Mouse (Mus musculus) thymus, adult 2 months (tissue): ENCODE data around the gene Fry. TPM values are rescaled to one million over a fixed set of nuclear protein-coding genes. Genes with fewer than 3 reads are reported as not detected.

ENCODE experiments used
- DNase-seq: peaks from one replicate; pipeline ENCODE4 v3.0.0; 2021
- H3K27ac ChIP-seq: fragments of 200-500 bp; 2 replicates; pipeline ENCODE4 v1.5.1; 2012; ENCODE audit warnings: low read length, control low read depth; ENCODE audit not compliant: control insufficient read depth, insufficient read depth
- H3K27me3 ChIP-seq: fragments of 200-500 bp; 2 replicates; pipeline ENCODE4 v1.6.1; 2012; ENCODE audit warnings: mild to moderate bottlenecking, low read length, moderate library complexity, mixed read lengths; ENCODE audit not compliant: control insufficient read depth, insufficient read depth
- H3K36me3 ChIP-seq: fragments of 200-500 bp; 2 replicates; pipeline ENCODE4 v1.6.1; 2012; ENCODE audit warnings: mild to moderate bottlenecking, low read length, moderate library complexity; ENCODE audit not compliant: control insufficient read depth, insufficient read depth
- H3K4me1 ChIP-seq: fragments of 200-500 bp; replicated peaks from 2 replicates; pipeline ENCODE4 v1.6.1; 2012; ENCODE audit warnings: low read length; ENCODE audit not compliant: control insufficient read depth, insufficient read depth
- H3K4me3 ChIP-seq: fragments of 200-500 bp; 2 replicates; pipeline ENCODE4 v1.5.1; 2012; ENCODE audit warnings: mild to moderate bottlenecking, low read length, control low read depth, moderate library complexity; ENCODE audit not compliant: control insufficient read depth, insufficient read depth
- CTCF ChIP-seq: fragments of 200-500 bp; IDR thresholded peaks from 2 replicates; pipeline ENCODE4 v1.5.1; 2012; ENCODE audit warnings: mild to moderate bottlenecking, control low read depth, low read length, moderate library complexity, borderline replicate concordance; ENCODE audit not compliant: control insufficient read depth, poor library complexity, insufficient read depth; ENCODE audit errors: extremely low read depth
- POLR2A ChIP-seq: fragments of 200-500 bp; IDR thresholded peaks from 2 replicates; pipeline ENCODE4 v1.6.1; 2012; ENCODE audit warnings: mild to moderate bottlenecking, low read length, control low read depth, moderate library complexity; ENCODE audit not compliant: control insufficient read depth, poor library complexity, insufficient read depth; ENCODE audit errors: extremely low read depth
- WGBS: fragments of 180-500 bp; shearing (Covaris S2); methylation state at CpG from one replicate; pipeline ENCODE4 v1.1.7; 2018; 5-methylcytosine and 5-hydroxymethylcytosine counted together
- polyA plus RNA-seq: library from polyadenylated mRNA; depleted of rRNA; stranded (reverse); fragments of >200 nt; gene quantifications from 2 replicates; pipeline ENCODE4 v1.2.3, GENCODE M21; 2012

Fry gene
- polyA plus RNA-seq, 1 experiment = 9.8 TPM

DNA sequence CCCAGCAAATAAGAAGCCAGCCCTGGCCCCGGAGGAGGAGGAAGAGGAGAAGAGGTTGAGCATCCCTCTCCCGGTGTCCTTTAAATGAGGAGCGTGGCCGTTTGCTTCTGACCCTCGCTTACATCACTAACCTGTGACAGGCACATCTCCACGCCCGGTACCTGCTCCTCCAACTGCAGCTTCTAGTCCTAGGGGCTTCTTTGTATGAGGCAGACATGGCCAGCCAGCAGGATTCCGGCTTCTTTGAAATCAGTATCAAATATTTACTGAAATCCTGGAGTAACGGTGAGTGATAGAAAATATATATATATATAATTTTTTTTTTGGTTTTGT lies 141.6 kb downstream of the Fry start:
- Histone ChIP-seq H3K4me1 (peaks cover 9% of the 10 kb centered on the region; the same call in 1 of the 2 replicates), H3K27me3 (no peaks in the 10 kb centered on the region), H3K27ac (no peak overlapping the region), H3K36me3 (no peaks in the 10 kb centered on the region), H3K4me3 (no peak overlapping the region)
- TF ChIP-seq POLR2A = no peak
- no peak for TF ChIP-seq CTCF
- WGBS = 64% methylated on average over 9 of the region's 9 CpGs
- no peak for DNase-seq

DNA sequence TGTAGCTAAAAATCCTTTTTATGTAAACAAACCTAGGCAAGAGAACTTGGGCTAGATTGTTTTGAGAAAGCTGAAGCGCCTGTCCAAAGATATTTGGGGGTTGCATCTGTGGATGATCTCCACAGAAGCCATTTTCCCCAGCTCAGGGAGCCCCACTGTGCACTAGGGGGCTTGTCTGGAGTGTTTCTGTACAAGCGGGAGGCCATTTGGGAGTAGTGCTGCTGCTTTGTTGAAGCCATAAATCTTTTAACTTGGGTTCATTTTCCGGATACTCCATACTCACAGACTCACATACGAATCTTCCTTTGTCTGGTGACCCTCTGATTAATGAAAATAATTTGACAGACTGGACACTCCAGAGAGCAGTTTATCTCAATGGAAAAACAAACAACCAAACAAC lies 142.9 kb downstream of the Fry start:
- no peak for TF ChIP-seq POLR2A
- TF ChIP-seq CTCF = no peak
- WGBS = 94% methylated on average over 4 of the region's 4 CpGs
- Histone ChIP-seq H3K4me3 (no peak overlapping the region), H3K27ac (no peak overlapping the region), H3K27me3 (no peaks in the 10 kb centered on the region), H3K36me3 (no peaks in the 10 kb centered on the region), H3K4me1 (peaks cover 9% of the 10 kb centered on the region; the same call in 1 of the 2 replicates)
- DNase-seq = no peak

DNA sequence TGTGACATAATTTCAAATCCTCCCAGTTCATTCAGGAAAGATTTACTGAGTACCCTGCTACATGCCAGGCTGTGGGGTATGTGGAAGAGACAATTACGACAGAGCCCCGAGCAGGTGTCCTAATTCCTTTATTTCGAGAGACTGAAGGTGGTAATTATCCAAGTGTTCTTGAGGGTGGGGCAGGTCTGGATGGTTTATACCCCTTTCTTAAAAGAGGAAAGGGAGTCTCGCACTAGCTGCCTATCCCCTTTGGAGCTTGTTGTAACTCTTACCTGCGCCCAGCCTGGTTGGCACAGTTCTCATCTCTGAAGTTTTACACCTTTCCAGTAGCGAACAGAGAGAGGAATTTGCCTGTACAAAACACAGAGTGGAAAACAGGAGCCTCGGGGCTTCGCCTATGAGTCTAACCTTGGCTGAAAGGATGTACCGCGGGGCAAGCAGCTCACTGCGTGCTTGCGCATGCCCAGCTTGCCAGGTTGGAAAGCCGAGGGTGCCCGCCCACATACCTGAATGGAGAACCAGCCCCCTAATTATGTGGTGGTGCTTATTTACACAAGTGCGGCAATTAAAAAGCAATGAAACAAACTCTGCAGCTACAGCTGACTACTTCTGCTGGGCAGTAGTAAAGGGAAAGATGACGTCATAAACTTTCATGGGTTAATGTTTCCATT lies 143.7 kb downstream of the Fry start:
- TF ChIP-seq CTCF (no peak), POLR2A (no peak)
- H3K4me3 ChIP-seq = no peak overlapping the region
- H3K27me3 ChIP-seq = no peaks in the 10 kb centered on the region
- no peak overlapping the region for H3K27ac ChIP-seq
- no peaks in the 10 kb centered on the region for H3K36me3 ChIP-seq
- 86% methylated on average over 16 of the region's 16 CpGs for WGBS
- H3K4me1 ChIP-seq = peaks cover 9% of the 10 kb centered on the region; the same call in 1 of the 2 replicates
- DNase-seq = no peak

DNA sequence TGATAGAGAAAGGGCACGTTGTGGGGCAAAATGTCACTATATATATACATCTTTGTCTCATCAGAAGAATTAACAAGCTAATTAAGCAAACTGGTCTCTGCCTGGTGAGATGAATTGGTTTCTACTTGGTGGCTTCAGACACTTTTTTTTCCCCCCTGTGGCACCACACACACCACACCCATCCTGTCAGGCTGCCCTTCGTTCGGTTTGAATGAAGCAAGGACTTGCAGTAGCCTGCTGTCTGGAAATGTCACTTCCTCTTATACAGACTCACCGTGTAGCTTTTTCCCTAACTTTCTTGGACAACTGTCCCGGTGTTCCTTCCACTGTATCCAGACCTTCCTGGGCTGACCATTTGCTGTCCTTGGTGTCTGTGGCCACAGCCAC lies 144.3 kb downstream of the Fry start:
- 20% methylated on average over 5 of the region's 5 CpGs for WGBS
- DNase-seq = no peak

DNA sequence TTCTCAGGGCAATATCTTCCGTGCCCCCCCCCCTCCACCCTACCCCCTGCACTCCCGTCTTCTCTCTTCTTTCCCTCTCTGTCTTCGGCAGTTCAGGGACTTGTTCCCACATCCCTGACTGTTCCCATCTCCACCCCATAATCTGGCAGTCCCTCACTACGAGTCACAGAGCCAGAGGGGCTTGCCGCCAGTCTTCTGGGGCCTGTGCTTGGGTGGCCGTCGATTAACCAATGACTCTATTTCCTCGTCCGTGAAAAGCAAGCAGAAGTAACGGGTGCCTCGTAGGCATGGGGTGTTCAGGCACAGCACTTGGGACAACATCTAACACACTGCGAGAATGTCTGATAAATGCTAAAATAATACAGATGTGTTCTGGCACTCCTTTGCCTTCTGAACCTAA lies 144.7 kb downstream of the Fry start:
- Histone ChIP-seq H3K27me3 (no peaks in the 10 kb centered on the region), H3K27ac (no peak overlapping the region), H3K4me3 (no peak overlapping the region), H3K4me1 (peaks cover 9% of the 10 kb centered on the region; the same call in 1 of the 2 replicates), H3K36me3 (no peaks in the 10 kb centered on the region)
- TF ChIP-seq POLR2A = no peak
- no peak for TF ChIP-seq CTCF
- 90% methylated on average over 12 of the region's 12 CpGs for WGBS
- no peak for DNase-seq

More for the DNA sequence above, 144.3 kb downstream of the Fry start:
- TF ChIP-seq CTCF (no peak), POLR2A (no peak)
- Histone ChIP-seq H3K4me3 (no peak overlapping the region), H3K36me3 (no peaks in the 10 kb centered on the region), H3K27me3 (no peaks in the 10 kb centered on the region), H3K27ac (no peak overlapping the region), H3K4me1 (peaks cover 9% of the 10 kb centered on the region; the same call in 1 of the 2 replicates)

DNA sequence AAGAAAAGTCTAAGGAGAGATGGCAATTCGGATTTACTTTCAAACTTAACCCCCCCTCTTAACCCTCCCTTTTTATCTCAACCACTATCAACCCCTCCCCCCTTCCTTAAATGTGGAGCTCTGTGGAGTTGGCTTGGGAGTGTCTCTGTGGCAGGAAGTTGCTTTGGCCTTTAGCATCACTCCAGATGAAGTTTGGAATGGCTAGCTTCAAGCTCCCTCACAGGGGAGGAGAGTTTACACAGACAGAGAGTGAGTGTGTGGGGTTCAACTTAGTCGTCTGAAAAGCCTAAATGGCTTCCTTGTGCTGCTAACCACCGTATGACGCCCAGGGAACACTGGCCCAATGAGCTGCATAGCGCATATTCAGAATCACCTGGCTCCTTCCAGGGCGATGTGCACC lies 145.2 kb downstream of the Fry start:
- no peaks in the 10 kb centered on the region for H3K36me3 ChIP-seq
- no peaks in the 10 kb centered on the region for H3K27me3 ChIP-seq
- TF ChIP-seq CTCF = no peak
- TF ChIP-seq POLR2A = no peak
- H3K27ac ChIP-seq = no peak overlapping the region
- 90% methylated on average over 6 of the region's 6 CpGs for WGBS
- peaks cover 9% of the 10 kb centered on the region; the same call in 1 of the 2 replicates for H3K4me1 ChIP-seq
- H3K4me3 ChIP-seq = no peak overlapping the region
- no peak for DNase-seq

DNA sequence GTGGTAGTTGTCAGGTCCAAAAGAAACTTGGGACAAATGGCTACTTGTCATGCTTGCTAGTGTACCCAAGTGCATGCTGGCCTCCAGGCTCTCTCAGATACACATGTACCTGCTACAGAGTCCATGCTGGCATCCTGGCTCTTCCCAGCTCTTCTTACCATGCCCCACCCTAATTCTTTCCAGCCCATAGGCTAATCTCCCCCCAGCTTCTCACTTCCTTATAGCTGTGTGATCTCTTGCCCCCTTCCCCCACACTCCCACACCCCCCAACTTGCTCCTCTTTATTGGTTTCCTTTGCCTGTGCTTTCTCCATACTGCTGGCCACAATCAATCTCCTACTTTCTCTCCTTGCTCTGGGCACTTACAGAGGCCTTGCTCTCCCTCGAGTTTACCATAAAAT lies 146.6 kb downstream of the Fry start:
- TF ChIP-seq CTCF = no peak
- TF ChIP-seq POLR2A = no peak
- Histone ChIP-seq H3K27ac (no peak overlapping the region), H3K27me3 (no peaks in the 10 kb centered on the region), H3K4me3 (no peak overlapping the region), H3K36me3 (no peaks in the 10 kb centered on the region), H3K4me1 (peaks cover under 1% of the 10 kb centered on the region; the same call in 1 of the 2 replicates)
- 79% methylated on average over 1 of the region's 1 CpGs for WGBS
- DNase-seq = no peak

DNA sequence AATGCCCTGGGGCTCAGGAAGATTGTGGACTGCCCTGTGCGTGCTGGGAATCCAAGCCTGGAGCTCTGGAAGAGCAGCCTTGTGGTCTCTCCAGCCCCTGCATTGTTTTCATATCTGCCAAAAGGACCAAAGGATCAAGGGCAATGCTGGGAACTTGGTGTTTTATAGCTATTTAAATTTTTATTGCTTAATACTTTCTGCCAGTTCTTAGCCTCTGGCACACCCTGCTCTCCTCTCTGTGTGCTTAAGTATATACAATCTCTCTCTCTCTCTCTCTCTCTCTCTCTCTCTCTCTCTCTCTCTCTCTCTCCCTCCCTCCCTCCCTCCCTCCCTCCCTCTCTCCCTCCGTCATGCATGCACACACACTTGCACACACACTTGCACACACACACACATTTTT lies 147.5 kb downstream of the Fry start:
- Histone ChIP-seq H3K4me3 (no peak overlapping the region), H3K36me3 (no peaks in the 10 kb centered on the region), H3K27me3 (no peaks in the 10 kb centered on the region), H3K4me1 (no peaks in the 10 kb centered on the region), H3K27ac (no peak overlapping the region)
- WGBS = 89% methylated on average over 2 of the region's 2 CpGs
- TF ChIP-seq POLR2A = no peak
- no peak for TF ChIP-seq CTCF
- DNase-seq = no peak
